Mouse (Mus musculus): ENCODE measurements around the gene Siae. TPM values are rescaled to one million over a fixed set of nuclear protein-coding genes. Genes with fewer than 3 reads are reported as not detected.

The Siae gene
- 7.6 and 10.0 TPM in 2 replicates for polyA plus RNA-seq (2016; fragmentation: Nextera tagmentation; extraction: Ambion mirVana)

- Histone ChIP-seq H3K27me3 (ENCODE audit: insufficient read depth, poor library complexity, severe bottlenecking) (peaks cover 59% of the 10 kb centered on the region), H3K27ac (peak within 1 kb of the TSS; percentile 22; the same call in 1 of the 2 replicates), H3K36me3 (no peaks in the 10 kb centered on the region), H3K9me3 (no peaks in the 10 kb centered on the region), H3K4me3 (no peak within 1 kb of the TSS), H3K4me1 (peaks cover 34% of the 10 kb centered on the region)
- no peak for DNase-seq (ENCODE audit: low spot score)
- 22% methylated on average over 7 of the region's 7 CpGs for WGBS
Observed at GRCm38 (mm10) chr9:37554838-37555748, at the start of gene Siae. Gene Siae, plus strand, starts transcription at chr9:37555698.

GRCm38 (mm10) chr9:37506023-37506422, 49.5 kb upstream of the Siae start:
- Histone ChIP-seq H3K27me3 (ENCODE audit: insufficient read depth, poor library complexity, severe bottlenecking) (no peaks in the 10 kb centered on the region), H3K4me1 (no peaks in the 10 kb centered on the region), H3K4me3 (no peak overlapping the region), H3K36me3 (0 out of 2 replicates have a peak, but pooled peaks cover 3% of the 10 kb centered on the region), H3K27ac (no peak overlapping the region), H3K9me3 (no peaks in the 10 kb centered on the region)
- 98% methylated on average over 1 of the region's 1 CpGs for WGBS
- no peak for DNase-seq (ENCODE audit: low spot score)

- H3K4me1 ChIP-seq: peaks cover 9% of the 10 kb centered on the region; the same call in 1 of the 2 replicates
- H3K9me3 ChIP-seq: no peaks in the 10 kb centered on the region
- no peak overlapping the region for H3K27ac ChIP-seq
- H3K27me3 ChIP-seq (ENCODE audit: insufficient read depth, poor library complexity, severe bottlenecking): no peaks in the 10 kb centered on the region
- WGBS: 92% methylated on average over 2 of the region's 2 CpGs
- DNase-seq (ENCODE audit: low spot score): no peak
- no peak overlapping the region for H3K4me3 ChIP-seq
- H3K36me3 ChIP-seq: no peaks in the 10 kb centered on the region
Observed at GRCm38 (mm10) chr9:37512097-37512496, 43.4 kb upstream of the Siae start.

- peaks cover 15% of the 10 kb centered on the region; the same call in 1 of the 2 replicates for H3K4me1 ChIP-seq
- 80% methylated on average over 3 of the region's 3 CpGs for WGBS
- no peak for DNase-seq (ENCODE audit: low spot score)
Observed at GRCm38 (mm10) chr9:37514456-37514855, 41.0 kb upstream of the Siae start.

GRCm38 (mm10) chr9:37517467-37517866, 38.0 kb upstream of the Siae start:
- 56% methylated on average over 1 of the region's 1 CpGs for WGBS
- Histone ChIP-seq H3K36me3 (peaks cover 29% of the 10 kb centered on the region), H3K27ac (no peak overlapping the region), H3K27me3 (ENCODE audit: insufficient read depth, poor library complexity, severe bottlenecking) (no peaks in the 10 kb centered on the region), H3K4me1 (peaks cover 15% of the 10 kb centered on the region; the same call in 1 of the 2 replicates), H3K4me3 (no peak overlapping the region), H3K9me3 (no peaks in the 10 kb centered on the region)
- DNase-seq (ENCODE audit: low spot score): no peak

More at GRCm38 (mm10) chr9:37514456-37514855, 41.0 kb upstream of the Siae start:
- no peaks in the 10 kb centered on the region for H3K27me3 ChIP-seq (ENCODE audit: insufficient read depth, poor library complexity, severe bottlenecking)
- no peak overlapping the region for H3K4me3 ChIP-seq
- no peaks in the 10 kb centered on the region for H3K9me3 ChIP-seq
- peaks cover 5% of the 10 kb centered on the region; the same call in 1 of the 2 replicates for H3K36me3 ChIP-seq
- H3K27ac ChIP-seq: no peak overlapping the region

GRCm38 (mm10) chr9:37518991-37519390, 36.5 kb upstream of the Siae start:
- no peak for DNase-seq (ENCODE audit: low spot score)
- Histone ChIP-seq H3K27ac (no peak overlapping the region), H3K4me1 (peaks cover 15% of the 10 kb centered on the region; the same call in 1 of the 2 replicates), H3K9me3 (no peaks in the 10 kb centered on the region), H3K27me3 (ENCODE audit: insufficient read depth, poor library complexity, severe bottlenecking) (no peaks in the 10 kb centered on the region), H3K4me3 (no peak overlapping the region), H3K36me3 (peaks cover 40% of the 10 kb centered on the region)
- 89% methylated on average over 8 of the region's 8 CpGs for WGBS

GRCm38 (mm10) chr9:37519995-37520394, 35.5 kb upstream of the Siae start:
- Histone ChIP-seq H3K27me3 (ENCODE audit: insufficient read depth, poor library complexity, severe bottlenecking) (no peaks in the 10 kb centered on the region), H3K9me3 (no peaks in the 10 kb centered on the region), H3K4me3 (no peak overlapping the region), H3K27ac (no peak overlapping the region), H3K4me1 (peaks cover 16% of the 10 kb centered on the region; the same call in 1 of the 2 replicates), H3K36me3 (peaks cover 43% of the 10 kb centered on the region)
- 92% methylated on average over 2 of the region's 2 CpGs for WGBS
- no peak for DNase-seq (ENCODE audit: low spot score)

- WGBS: 70% methylated on average over 2 of the region's 2 CpGs
- Histone ChIP-seq H3K9me3 (no peaks in the 10 kb centered on the region), H3K4me1 (peaks cover 38% of the 10 kb centered on the region), H3K36me3 (peaks cover 32% of the 10 kb centered on the region), H3K27ac (no peak overlapping the region), H3K4me3 (no peak overlapping the region), H3K27me3 (ENCODE audit: insufficient read depth, poor library complexity, severe bottlenecking) (peaks cover 43% of the 10 kb centered on the region)
- no peak for DNase-seq (ENCODE audit: low spot score)
Observed at GRCm38 (mm10) chr9:37525461-37525860, 30.0 kb upstream of the Siae start.

- peaks cover 50% of the 10 kb centered on the region for H3K4me1 ChIP-seq
- H3K36me3 ChIP-seq: peaks cover 22% of the 10 kb centered on the region
- no peaks in the 10 kb centered on the region for H3K9me3 ChIP-seq
- 23% methylated on average over 21 of the region's 21 CpGs for WGBS
- peak overlapping the region; percentile 82; the same call in 1 of the 2 replicates for H3K27ac ChIP-seq
- DNase-seq (ENCODE audit: low spot score): peak; percentile 71
- H3K4me3 ChIP-seq: peak overlapping the region; percentile 61
- peaks cover 56% of the 10 kb centered on the region for H3K27me3 ChIP-seq (ENCODE audit: insufficient read depth, poor library complexity, severe bottlenecking)
Observed at GRCm38 (mm10) chr9:37526443-37527395, 28.8 kb upstream of the Siae start.

GRCm38 (mm10) chr9:37527396-37528224, 27.9 kb upstream of the Siae start, which contains the start of gene Esam:
Gene Esam, plus strand, starts transcription at chr9:37528078.
- Histone ChIP-seq H3K4me3 (peak within 1 kb of the TSS; percentile 61), H3K9me3 (no peaks in the 10 kb centered on the region), H3K27me3 (ENCODE audit: insufficient read depth, poor library complexity, severe bottlenecking) (peaks cover 63% of the 10 kb centered on the region), H3K27ac (peak within 1 kb of the TSS; percentile 82), H3K36me3 (peaks cover 14% of the 10 kb centered on the region), H3K4me1 (peaks cover 50% of the 10 kb centered on the region)
- under 1% methylated on average over 41 of the region's 41 CpGs for WGBS
- DNase-seq (ENCODE audit: low spot score): peak; percentile 80

- H3K36me3 ChIP-seq: peaks cover 6% of the 10 kb centered on the region; the same call in 1 of the 2 replicates
- 19% methylated on average over 9 of the region's 9 CpGs for WGBS
- peaks cover 50% of the 10 kb centered on the region for H3K4me1 ChIP-seq
- H3K27ac ChIP-seq: peak overlapping the region; percentile 82
- peak overlapping the region; percentile 61 for H3K4me3 ChIP-seq
- H3K9me3 ChIP-seq: no peaks in the 10 kb centered on the region
- peaks cover 71% of the 10 kb centered on the region for H3K27me3 ChIP-seq (ENCODE audit: insufficient read depth, poor library complexity, severe bottlenecking)
- peak; percentile 69 for DNase-seq (ENCODE audit: low spot score)
Observed at GRCm38 (mm10) chr9:37528225-37528970, 27.1 kb upstream of the Siae start.

All from heart, embryonic 10.5 days (tissue).